Mouse (Mus musculus) forebrain, embryonic 15.5 days (tissue): ENCODE results near the gene Vat1l. TPM values are rescaled to one million over a fixed set of nuclear protein-coding genes. Genes with fewer than 3 reads are reported as not detected.

Source experiments
- ATAC-seq: fragments of 200-750 bp; cut with Nextera tagmentation; replicated peaks from 2 replicates; pipeline ENCODE4 v1.8.0; 2017; ENCODE audit warnings: mild to moderate bottlenecking, moderate TSS enrichment, moderate library complexity
- H3K27ac ChIP-seq: fragments of 300-500 bp; sonication (generic); replicated peaks from 2 replicates; pipeline ENCODE4 v1.5.1; 2015; ENCODE audit warnings: mild to moderate bottlenecking, inconsistent platforms
- H3K27me3 ChIP-seq: fragments of 300-500 bp; sonication (generic); 2 replicates; pipeline ENCODE4 v1.6.1; 2015; ENCODE audit warnings: inconsistent platforms
- H3K36me3 ChIP-seq: fragments of 300-500 bp; sonication (generic); 2 replicates; pipeline ENCODE4 v1.6.1; 2015; ENCODE audit warnings: mild to moderate bottlenecking, inconsistent platforms
- H3K4me1 ChIP-seq: fragments of 300-500 bp; sonication (generic); 2 replicates; pipeline ENCODE4 v1.6.1; 2015; ENCODE audit warnings: inconsistent platforms
- H3K4me2 ChIP-seq: fragments of 300-500 bp; sonication (generic); replicated peaks from 2 replicates; pipeline ENCODE4 v1.6.1; 2015; ENCODE audit warnings: mild to moderate bottlenecking, inconsistent platforms
- H3K4me3 ChIP-seq: fragments of 300-500 bp; sonication (generic); 2 replicates; pipeline ENCODE4 v1.5.1; 2015; ENCODE audit warnings: mild to moderate bottlenecking, inconsistent platforms
- H3K9ac ChIP-seq: fragments of 300-500 bp; sonication (generic); replicated peaks from 2 replicates; pipeline ENCODE4 v1.6.1; 2015; ENCODE audit warnings: mild to moderate bottlenecking, inconsistent platforms
- H3K9me3 ChIP-seq: fragments of 300-500 bp; sonication (generic); 2 replicates; pipeline ENCODE4 v1.6.1; 2016; ENCODE audit warnings: inconsistent platforms
- whole genome bisulfite sequencing: fragments of 180-500 bp; shearing (Covaris S2); methylation state at CpG from one replicate; pipeline ENCODE4 v1.1.7; 2015; ENCODE audit warnings: mixed read lengths; 5-methylcytosine and 5-hydroxymethylcytosine counted together
- polyA plus RNA-seq: library from polyadenylated mRNA; unstranded; fragments of >200 nt; fragmentation: Nextera tagmentation; extraction: Ambion mirVana; gene quantifications from 2 replicates; pipeline ENCODE4 v1.2.1, GENCODE M21; 2015

The Vat1l gene
- polyA plus RNA-seq, 1 experiment from 2014 or later = 33.6 TPM

- Histone ChIP-seq H3K4me1 (no peaks in the 10 kb centered on the region), H3K9ac (no peak overlapping the region), H3K9me3 (no peaks in the 10 kb centered on the region), H3K36me3 (no peaks in the 10 kb centered on the region), H3K4me2 (no peak overlapping the region), H3K27ac (no peak overlapping the region), H3K27me3 (no peaks in the 10 kb centered on the region), H3K4me3 (no peak overlapping the region)
- ATAC-seq = no peak
- WGBS = 71% methylated on average over 5 of the region's 5 CpGs
Observed at GRCm38 (mm10) chr8:114363167-114363566, 157.8 kb downstream of the Vat1l start.

- no peak overlapping the region for H3K9ac ChIP-seq
- no peaks in the 10 kb centered on the region for H3K36me3 ChIP-seq
- H3K4me2 ChIP-seq = no peak overlapping the region
- WGBS = 76% methylated on average over 8 of the region's 8 CpGs
- H3K4me3 ChIP-seq = no peak overlapping the region
- H3K27ac ChIP-seq = no peak overlapping the region
- no peaks in the 10 kb centered on the region for H3K9me3 ChIP-seq
- ATAC-seq = no peak
- H3K4me1 ChIP-seq = no peaks in the 10 kb centered on the region
- no peaks in the 10 kb centered on the region for H3K27me3 ChIP-seq
Observed at GRCm38 (mm10) chr8:114363656-114364055, 158.2 kb downstream of the Vat1l start.

- WGBS = 39% methylated on average over 27 of the region's 27 CpGs
- ATAC-seq = no peak
- no peak overlapping the region for H3K27ac ChIP-seq
Observed at GRCm38 (mm10) chr8:114369038-114369976, 163.9 kb downstream of the Vat1l start.

GRCm38 (mm10) chr8:114374390-114374789 lies 169.0 kb downstream of the Vat1l start:
- Histone ChIP-seq H3K9me3 (no peaks in the 10 kb centered on the region), H3K4me3 (no peak overlapping the region), H3K36me3 (no peaks in the 10 kb centered on the region), H3K9ac (no peak overlapping the region), H3K4me2 (no peak overlapping the region), H3K4me1 (peaks cover 1% of the 10 kb centered on the region; the same call in 1 of the 2 replicates), H3K27ac (no peak overlapping the region), H3K27me3 (no peaks in the 10 kb centered on the region)
- no peak for ATAC-seq
- 90% methylated on average over 6 of the region's 6 CpGs for WGBS

More at GRCm38 (mm10) chr8:114369038-114369976, 163.9 kb downstream of the Vat1l start:
- Histone ChIP-seq H3K4me1 (peaks cover 5% of the 10 kb centered on the region; the same call in 1 of the 2 replicates), H3K27me3 (no peaks in the 10 kb centered on the region), H3K4me3 (no peak overlapping the region), H3K9me3 (no peaks in the 10 kb centered on the region), H3K4me2 (peak overlapping the region; percentile 23), H3K9ac (no peak overlapping the region), H3K36me3 (no peaks in the 10 kb centered on the region)

GRCm38 (mm10) chr8:114384189-114384588 lies 178.8 kb downstream of the Vat1l start:
- no peaks in the 10 kb centered on the region for H3K4me1 ChIP-seq
- no peaks in the 10 kb centered on the region for H3K9me3 ChIP-seq
- H3K4me2 ChIP-seq = no peak overlapping the region
- H3K4me3 ChIP-seq = no peak overlapping the region
- no peaks in the 10 kb centered on the region for H3K27me3 ChIP-seq
- WGBS = 75% methylated on average over 3 of the region's 3 CpGs
- H3K9ac ChIP-seq = no peak overlapping the region
- no peak overlapping the region for H3K27ac ChIP-seq
- no peaks in the 10 kb centered on the region for H3K36me3 ChIP-seq
- no peak for ATAC-seq

GRCm38 (mm10) chr8:114387494-114387893 lies 182.1 kb downstream of the Vat1l start:
- 87% methylated on average over 4 of the region's 4 CpGs for WGBS
- H3K9me3 ChIP-seq = no peaks in the 10 kb centered on the region
- no peak overlapping the region for H3K4me3 ChIP-seq
- no peaks in the 10 kb centered on the region for H3K27me3 ChIP-seq
- no peak overlapping the region for H3K9ac ChIP-seq
- no peak overlapping the region for H3K27ac ChIP-seq
- H3K4me2 ChIP-seq = no peak overlapping the region
- no peaks in the 10 kb centered on the region for H3K4me1 ChIP-seq
- H3K36me3 ChIP-seq = no peaks in the 10 kb centered on the region
- no peak for ATAC-seq

- H3K4me2 ChIP-seq = no peak overlapping the region
- no peaks in the 10 kb centered on the region for H3K9me3 ChIP-seq
- H3K36me3 ChIP-seq = no peaks in the 10 kb centered on the region
- H3K27me3 ChIP-seq = no peaks in the 10 kb centered on the region
- no peaks in the 10 kb centered on the region for H3K4me1 ChIP-seq
- no peak overlapping the region for H3K27ac ChIP-seq
- no peak for ATAC-seq
- no peak overlapping the region for H3K9ac ChIP-seq
- 86% methylated on average over 12 of the region's 13 CpGs for WGBS
- no peak overlapping the region for H3K4me3 ChIP-seq
Observed at GRCm38 (mm10) chr8:114390465-114391254, 185.2 kb downstream of the Vat1l start.

- ATAC-seq = no peak
- H3K9ac ChIP-seq = no peak overlapping the region
- no peak overlapping the region for H3K27ac ChIP-seq
- H3K4me2 ChIP-seq = no peak overlapping the region
- H3K9me3 ChIP-seq = no peaks in the 10 kb centered on the region
- no peaks in the 10 kb centered on the region for H3K27me3 ChIP-seq
- H3K36me3 ChIP-seq = no peaks in the 10 kb centered on the region
- WGBS = 94% methylated on average over 5 of the region's 5 CpGs
- H3K4me1 ChIP-seq = no peaks in the 10 kb centered on the region
- H3K4me3 ChIP-seq = no peak overlapping the region
Observed at GRCm38 (mm10) chr8:114398326-114398725, 192.9 kb downstream of the Vat1l start.

GRCm38 (mm10) chr8:114399273-114399672 lies 193.9 kb downstream of the Vat1l start:
- ATAC-seq = no peak
- Histone ChIP-seq H3K4me2 (no peak overlapping the region), H3K36me3 (no peaks in the 10 kb centered on the region), H3K9me3 (no peaks in the 10 kb centered on the region), H3K4me3 (no peak overlapping the region), H3K4me1 (no peaks in the 10 kb centered on the region), H3K27ac (no peak overlapping the region), H3K27me3 (no peaks in the 10 kb centered on the region), H3K9ac (no peak overlapping the region)
- WGBS = 94% methylated on average over 5 of the region's 5 CpGs

GRCm38 (mm10) chr8:114401679-114402078 lies 196.3 kb downstream of the Vat1l start:
- 65% methylated on average over 7 of the region's 7 CpGs for WGBS
- no peak for ATAC-seq
- Histone ChIP-seq H3K9ac (no peak overlapping the region), H3K4me2 (no peak overlapping the region), H3K4me1 (no peaks in the 10 kb centered on the region), H3K4me3 (no peak overlapping the region), H3K36me3 (no peaks in the 10 kb centered on the region), H3K27me3 (no peaks in the 10 kb centered on the region), H3K27ac (no peak overlapping the region), H3K9me3 (no peaks in the 10 kb centered on the region)

- Histone ChIP-seq H3K4me2 (no peak overlapping the region), H3K27me3 (no peaks in the 10 kb centered on the region), H3K27ac (no peak overlapping the region), H3K9ac (no peak overlapping the region), H3K9me3 (no peaks in the 10 kb centered on the region), H3K36me3 (no peaks in the 10 kb centered on the region), H3K4me3 (no peak overlapping the region), H3K4me1 (no peaks in the 10 kb centered on the region)
- 82% methylated on average over 3 of the region's 3 CpGs for WGBS
- no peak for ATAC-seq
Observed at GRCm38 (mm10) chr8:114411421-114411820, 206.0 kb downstream of the Vat1l start.

- 86% methylated on average over 8 of the region's 8 CpGs for WGBS
- H3K27me3 ChIP-seq = no peaks in the 10 kb centered on the region
- no peaks in the 10 kb centered on the region for H3K4me1 ChIP-seq
- no peak within 1 kb of the TSS for H3K9ac ChIP-seq
- no peak for ATAC-seq
- no peaks in the 10 kb centered on the region for H3K9me3 ChIP-seq
- no peak within 1 kb of the TSS for H3K4me2 ChIP-seq
- no peak within 1 kb of the TSS for H3K4me3 ChIP-seq
- no peaks in the 10 kb centered on the region for H3K36me3 ChIP-seq
- H3K27ac ChIP-seq = no peak within 1 kb of the TSS
Observed at GRCm38 (mm10) chr8:114417786-114418185, 212.4 kb downstream of the Vat1l start, which contains the start of gene Clec3a. Gene Clec3a (plus strand): TSS chr8:114418086.
